Mouse (Mus musculus): ENCODE data around the gene Col6a6. TPM values are rescaled to one million over a fixed set of nuclear protein-coding genes. Genes with fewer than 3 reads are reported as not detected.
"Not testable (repeated sequence)": the region's sequence is repeated elsewhere in the genome, so short reads cannot be mapped to it uniquely, and the experiment has no call there.

Col6a6 gene
- 1 to 10 TPM; 4.5 to 4.6 TPM for total RNA-seq (2021)

DNA sequence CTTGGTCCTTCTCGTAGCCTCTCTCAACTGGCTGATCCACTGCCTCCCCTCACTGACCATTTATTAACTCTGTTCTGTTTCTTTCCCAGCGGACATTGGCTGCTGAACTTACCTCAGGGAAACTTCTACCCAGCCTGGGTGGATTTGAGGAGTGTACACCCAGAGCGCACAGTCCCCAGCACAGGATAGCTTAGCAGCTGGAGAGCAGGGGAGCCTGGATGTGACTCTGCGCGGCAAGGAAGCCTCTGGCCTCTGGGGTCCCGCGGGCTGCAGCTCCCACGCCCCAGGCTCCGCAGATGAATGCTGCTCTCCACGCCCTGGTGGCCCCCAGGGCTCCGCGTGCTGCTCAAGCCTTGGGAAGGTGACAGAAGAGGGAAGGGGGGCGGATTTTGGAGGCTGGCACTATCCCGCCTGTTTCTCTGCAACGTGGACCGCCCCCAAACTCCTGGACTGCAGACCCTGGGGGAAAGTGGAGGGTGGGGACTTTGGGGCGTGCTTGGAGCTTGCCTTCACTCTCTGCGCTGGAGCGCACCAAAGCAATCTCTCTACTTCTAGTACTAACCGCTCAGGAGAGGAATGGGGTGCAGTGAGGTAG, at the start of gene Col6a6:
Gene Col6a6, minus strand, starts transcription at position 370 of the 595 bp plus-strand sequence.
- DNase-seq (ENCODE audit: low spot score) = no peak
- intact Hi-C loops (cut with DNase I) = no loop called here

DNA sequence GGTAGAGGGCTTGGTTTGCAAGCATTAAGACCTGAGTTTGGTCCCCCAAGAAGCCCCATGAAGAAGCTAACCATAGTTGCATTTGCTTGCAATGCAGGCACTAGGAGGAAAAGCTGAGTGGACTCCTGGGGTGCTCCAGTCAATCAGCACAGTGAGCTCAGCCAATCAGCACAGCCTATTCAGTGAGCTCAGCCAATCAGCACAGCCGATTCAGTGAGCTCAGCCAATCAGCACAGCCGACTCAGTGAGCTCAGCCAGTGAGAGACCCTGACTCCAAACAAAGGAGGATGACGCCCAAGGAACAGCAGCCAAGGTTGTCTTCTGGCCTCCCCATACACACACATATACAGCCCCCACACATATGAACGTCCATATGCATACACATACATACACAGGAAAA, 48.2 kb upstream of the Col6a6 start:
- DNase-seq (ENCODE audit: low spot score) = no peak
- intact Hi-C loops (cut with DNase I) = no loop called here

DNA sequence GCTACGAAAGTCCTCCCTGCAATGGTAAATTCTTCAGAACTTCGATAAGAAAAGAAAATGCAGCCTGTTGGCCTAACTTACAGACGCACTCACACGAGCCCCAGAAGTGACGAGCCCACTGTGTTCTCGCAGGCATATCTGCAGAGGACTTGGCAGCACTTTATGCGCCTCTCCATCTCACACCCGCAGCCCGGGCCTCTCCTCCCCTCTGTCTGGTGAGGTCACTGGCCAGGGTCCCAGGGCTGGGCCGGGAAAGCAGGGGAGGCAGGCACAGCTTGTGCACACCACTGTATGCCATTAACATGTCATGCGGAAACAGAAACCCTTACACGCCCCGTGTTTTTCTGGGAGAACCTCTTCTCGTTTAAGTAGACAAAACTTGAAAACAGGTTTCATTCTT, 43.7 kb upstream of the Col6a6 start:
- intact Hi-C loops (cut with DNase I) = no loop called here

DNA sequence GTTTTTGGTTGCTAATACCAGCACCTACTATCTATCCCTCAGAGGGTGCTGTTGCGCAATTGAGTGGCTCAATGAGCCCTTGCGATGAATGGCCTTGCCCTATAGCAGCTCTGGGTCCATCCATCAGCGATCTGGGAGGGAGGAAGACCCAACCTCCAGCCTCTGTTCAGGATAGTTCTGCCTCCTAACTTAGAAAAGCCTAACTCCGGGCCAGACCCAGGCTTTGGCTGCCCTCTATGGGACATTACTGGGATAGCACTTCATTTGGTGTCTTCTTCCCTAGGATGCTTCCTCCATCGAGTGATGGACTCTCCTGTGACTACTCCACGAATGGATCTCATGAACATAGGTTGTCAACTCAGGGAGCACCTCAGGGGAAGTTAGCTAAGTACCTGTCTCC, 29.8 kb upstream of the Col6a6 start:
- DNase-seq (ENCODE audit: low spot score) = no peak
- intact Hi-C loops (cut with DNase I) = loop anchor here (1.0 to 10.0 kb wide), 3 partner anchors 129 to 363 kb away; no protein-coding TSS in a partner anchor

More for the DNA sequence above, 43.7 kb upstream of the Col6a6 start:
- DNase-seq (ENCODE audit: low spot score) = peak; percentile 23

DNA sequence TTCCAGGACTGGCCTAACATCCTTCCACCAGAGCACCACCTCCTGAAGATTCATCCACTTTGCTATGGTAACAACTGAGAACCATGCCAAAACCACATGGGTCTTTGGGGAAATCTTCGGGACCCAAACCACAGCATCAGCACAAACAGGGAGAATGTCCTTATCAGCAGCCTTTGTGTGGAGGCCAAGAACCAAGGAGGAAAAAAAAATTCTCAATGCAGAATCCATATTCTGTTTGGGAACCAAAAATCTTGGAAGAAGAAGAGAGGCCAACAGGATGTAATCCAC, 24.8 kb upstream of the Col6a6 start:
- DNase-seq (ENCODE audit: low spot score) = no peak
- intact Hi-C loops (cut with DNase I) = loop anchor here (10.0 kb wide), 1 partner anchor 358 kb away; no protein-coding TSS in a partner anchor

DNA sequence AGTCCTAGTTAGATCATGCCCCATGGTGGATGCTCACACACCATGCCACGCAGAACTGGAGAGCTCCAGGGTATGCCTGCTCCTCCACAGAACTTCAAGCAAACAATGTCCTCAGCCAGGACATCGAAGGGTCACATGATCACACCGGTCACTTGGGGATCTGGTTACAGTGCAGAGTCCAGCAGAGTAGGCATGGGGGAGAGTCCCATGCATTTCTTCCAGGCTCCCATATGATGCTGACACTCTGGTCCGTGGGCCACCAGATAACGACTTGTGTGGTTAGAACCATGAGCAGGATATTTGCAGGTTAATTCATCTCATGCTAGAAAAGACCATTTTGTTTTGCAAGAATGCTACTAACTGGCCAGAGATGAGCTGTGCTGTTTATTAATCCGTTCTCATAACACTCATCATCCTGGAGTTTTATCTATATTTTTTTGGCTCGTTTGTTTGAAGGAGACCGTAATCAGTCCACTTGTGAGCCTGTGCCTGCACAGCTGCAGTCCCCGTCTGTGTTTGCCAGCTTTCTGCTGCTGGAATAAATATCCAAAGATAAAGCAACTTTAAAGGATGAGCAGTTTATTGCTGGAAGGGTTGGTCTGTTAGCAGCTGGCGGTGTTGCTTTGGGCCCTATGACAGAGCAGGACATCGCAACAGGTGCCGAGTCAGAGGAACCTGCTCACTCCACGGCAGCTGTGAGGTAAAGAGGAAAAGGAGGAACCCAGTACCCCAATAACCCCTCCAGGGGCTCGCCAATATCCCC, 24.2 kb upstream of the Col6a6 start:
- intact Hi-C loops (cut with DNase I) = loop anchor here (10.0 kb wide), 1 partner anchor 357 kb away; no protein-coding TSS in a partner anchor

DNA sequence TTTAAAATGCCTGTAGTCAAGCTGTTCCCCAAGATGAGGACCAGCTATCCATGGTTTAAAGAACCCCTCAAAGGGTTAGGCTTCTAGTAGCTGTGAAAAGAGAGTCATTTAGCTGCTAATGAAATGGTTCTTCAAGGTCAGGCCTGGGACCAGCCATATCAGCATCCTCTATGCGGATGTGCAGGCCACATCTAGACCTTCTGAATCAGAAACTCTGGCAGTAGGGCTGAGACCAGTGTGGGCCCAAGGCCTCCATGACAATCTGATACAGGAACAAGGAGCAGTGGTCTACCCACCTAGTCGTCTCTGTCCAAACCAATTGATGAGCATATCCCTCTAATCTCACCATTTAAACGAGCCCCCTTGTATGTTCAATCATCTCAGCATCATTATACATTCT, 23.1 kb upstream of the Col6a6 start:
- intact Hi-C loops (cut with DNase I) = loop anchor here (10.0 kb wide), 1 partner anchor 356 kb away; no protein-coding TSS in a partner anchor
- no peak for DNase-seq (ENCODE audit: low spot score)

More for the DNA sequence above, 24.2 kb upstream of the Col6a6 start:
- no peak for DNase-seq (ENCODE audit: low spot score)

DNA sequence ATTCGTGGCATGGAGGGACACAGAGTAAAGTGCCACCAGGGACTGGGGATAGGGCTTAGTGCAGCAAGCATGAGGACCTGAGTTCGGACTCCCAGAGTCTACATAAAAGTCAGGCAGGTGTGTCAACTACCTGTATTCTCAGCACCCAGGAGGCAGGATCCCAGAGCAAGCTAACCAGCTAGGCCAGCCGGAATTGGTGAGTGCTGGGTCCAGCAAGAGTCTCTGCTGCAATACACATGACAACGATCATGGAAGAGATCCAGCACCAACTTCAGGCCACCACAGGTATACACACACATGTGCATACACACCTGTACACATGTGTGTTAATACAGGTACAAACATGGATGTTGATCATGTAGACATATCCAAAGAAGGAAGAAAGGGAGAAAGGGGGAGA, 20.4 kb upstream of the Col6a6 start:
- no peak for DNase-seq (ENCODE audit: low spot score)
- intact Hi-C loops (cut with DNase I) = no loop called here

DNA sequence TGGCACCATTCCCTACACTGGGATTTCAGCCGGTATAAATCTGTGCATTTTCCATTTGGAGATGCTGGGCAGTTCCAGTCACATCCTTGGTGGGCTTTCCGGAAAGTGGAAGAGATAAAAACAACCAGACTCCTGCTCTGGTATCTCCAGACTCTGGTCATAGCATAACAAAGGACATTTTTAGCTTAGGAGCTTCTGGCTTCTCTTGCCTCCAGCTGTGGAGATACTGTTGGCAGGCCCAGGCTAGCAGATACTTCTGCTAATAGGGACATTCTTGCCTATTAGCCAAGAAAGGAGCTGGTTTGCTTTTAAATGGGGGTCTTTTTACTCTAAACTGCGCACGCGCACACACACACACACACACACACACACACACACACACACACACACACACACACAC, 19.3 kb upstream of the Col6a6 start:
- DNase-seq (ENCODE audit: low spot score) = no peak

DNA sequence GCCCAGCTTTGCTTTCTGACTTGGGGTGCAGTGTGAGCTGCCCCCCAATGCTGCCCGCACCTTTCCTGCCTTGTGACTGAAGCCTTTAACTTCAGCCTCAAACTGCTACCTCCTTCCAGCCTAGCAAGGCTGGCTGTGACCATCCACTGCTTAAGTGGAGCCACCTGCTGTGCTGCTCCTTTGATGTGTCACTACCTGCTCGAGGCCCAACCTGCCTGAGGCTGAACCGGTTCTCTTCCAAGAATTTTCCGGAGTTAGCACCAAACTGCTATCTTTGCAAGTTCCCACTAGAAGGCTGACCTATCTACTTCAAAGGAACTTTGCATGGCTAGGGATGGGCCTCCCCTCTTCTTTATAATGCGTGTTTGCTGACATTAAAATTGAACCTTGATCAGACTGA, 13.4 kb upstream of the Col6a6 start:
- intact Hi-C loops (cut with DNase I); DNase-seq (ENCODE audit: low spot score): not testable (repeated sequence)

More for the DNA sequence above, 19.3 kb upstream of the Col6a6 start:
- intact Hi-C loops (cut with DNase I) = no loop called here

DNA sequence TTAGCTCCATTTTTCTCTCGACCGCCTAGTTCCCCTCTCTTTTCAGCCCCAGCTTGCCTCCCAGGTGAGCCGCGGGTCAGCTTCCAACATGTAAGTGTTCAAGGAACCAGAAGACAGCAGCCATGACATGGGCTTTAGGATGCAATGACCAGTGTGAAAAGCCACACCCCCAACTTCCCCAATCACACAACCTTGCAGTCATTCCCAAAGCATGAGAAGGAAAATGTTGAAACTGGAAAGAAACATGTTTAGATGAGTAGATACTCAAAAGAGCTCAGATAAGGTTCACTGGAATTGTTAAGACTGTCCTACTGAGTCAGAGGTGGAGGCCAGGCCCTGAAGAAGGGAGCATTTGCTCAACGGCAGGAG, 11.2 kb upstream of the Col6a6 start:
- DNase-seq (ENCODE audit: low spot score) = no peak
- intact Hi-C loops (cut with DNase I) = no loop called here

DNA sequence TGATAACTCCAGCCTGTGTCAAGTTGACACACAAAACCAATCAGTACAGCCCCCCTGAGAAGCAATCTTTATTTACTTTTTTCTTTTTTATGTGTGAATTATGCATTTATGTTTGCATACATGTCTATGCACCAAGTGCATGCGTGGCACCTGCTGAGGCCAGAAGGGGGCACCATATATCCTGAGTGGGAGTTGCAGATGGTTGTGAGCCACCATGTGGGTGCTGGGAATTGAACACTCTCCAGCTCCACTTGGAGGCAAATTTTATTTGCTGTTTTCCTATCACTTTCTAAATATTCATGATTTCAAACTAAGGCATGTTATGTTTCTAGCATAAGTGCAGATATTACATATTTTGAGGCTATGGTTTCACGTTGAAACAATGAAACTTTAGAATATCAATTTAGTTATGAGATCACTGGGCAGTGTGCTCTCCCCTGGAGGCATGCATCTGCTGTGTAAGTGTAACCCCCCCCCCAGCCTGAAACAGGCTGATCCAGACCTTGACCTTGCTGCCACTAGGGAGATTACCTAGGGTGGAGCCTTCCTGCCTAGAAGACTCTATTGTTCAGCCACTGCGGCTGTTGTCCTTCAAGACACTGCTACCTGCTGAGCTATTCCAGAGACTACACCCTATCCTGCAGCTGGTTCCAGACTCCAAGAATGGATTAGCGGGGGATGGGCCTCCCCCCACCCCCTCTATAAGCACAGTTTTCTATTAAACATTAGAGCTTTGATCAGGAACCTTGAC, 10.6 kb upstream of the Col6a6 start:
- DNase-seq (ENCODE audit: low spot score) = no peak

DNA sequence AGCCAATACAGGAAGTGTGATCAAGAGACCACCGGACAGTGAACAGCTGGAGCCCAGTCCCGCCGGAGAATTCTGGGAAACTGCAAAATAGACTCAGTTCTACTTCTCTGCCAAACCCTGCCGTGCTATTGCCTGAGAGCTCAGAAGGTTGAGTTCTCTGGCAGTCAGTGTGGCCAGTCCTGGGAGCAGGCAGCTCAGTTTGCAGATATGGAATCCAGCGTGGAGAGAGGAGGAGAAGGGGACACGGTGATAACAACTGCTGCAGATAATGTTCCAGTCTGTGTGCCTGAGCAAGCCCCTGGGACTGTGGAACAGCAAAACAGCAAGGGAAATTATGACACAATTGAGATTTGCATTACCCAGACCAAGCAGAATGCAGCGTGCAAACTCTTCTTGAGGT, 7.6 kb upstream of the Col6a6 start:
- DNase-seq (ENCODE audit: low spot score) = peak; percentile 40
- intact Hi-C loops (cut with DNase I) = no loop called here

More for the DNA sequence above, 10.6 kb upstream of the Col6a6 start:
- intact Hi-C loops (cut with DNase I) = no loop called here

DNA sequence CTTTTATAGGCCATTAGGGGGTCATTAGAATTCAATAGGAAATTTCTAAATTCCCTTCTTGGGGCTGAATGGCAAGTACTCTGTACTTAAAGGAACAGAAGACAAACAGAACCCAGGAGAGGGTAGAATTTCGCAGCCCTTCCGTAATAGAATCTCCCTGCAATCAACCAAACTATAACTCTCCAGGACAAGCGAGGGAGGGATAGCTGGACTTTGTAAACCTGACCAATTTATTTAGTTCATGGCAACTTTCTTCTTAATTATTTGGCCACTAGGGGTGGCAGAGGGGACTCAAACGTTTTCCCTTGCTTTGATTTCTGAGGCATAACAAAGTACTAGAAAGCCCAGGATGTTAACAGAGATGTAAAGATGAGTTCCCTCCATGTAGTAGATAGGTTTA, 6.8 kb upstream of the Col6a6 start:
- no peak for DNase-seq (ENCODE audit: low spot score)
- intact Hi-C loops (cut with DNase I) = no loop called here

DNA sequence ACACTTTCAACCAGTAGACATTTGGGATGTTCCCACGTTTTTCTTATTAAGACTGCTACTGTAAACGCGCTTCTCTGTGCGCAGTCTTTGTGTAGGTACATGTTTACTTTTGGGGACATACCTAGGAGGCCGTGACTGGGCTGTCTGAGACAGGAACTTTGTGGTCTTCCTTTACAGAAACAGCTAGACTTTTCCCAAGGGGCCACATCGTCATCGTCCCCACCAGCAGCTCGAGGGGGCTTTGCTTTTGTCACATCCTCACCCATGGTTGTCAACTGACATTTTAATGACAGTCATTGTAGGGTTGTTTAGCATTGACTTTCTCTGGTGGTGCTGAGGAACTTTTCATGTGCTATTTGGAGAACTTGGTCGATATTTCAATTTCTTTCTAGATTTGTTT, 3.3 kb upstream of the Col6a6 start:
- intact Hi-C loops (cut with DNase I) = no loop called here
- DNase-seq (ENCODE audit: low spot score) = no peak

DNA sequence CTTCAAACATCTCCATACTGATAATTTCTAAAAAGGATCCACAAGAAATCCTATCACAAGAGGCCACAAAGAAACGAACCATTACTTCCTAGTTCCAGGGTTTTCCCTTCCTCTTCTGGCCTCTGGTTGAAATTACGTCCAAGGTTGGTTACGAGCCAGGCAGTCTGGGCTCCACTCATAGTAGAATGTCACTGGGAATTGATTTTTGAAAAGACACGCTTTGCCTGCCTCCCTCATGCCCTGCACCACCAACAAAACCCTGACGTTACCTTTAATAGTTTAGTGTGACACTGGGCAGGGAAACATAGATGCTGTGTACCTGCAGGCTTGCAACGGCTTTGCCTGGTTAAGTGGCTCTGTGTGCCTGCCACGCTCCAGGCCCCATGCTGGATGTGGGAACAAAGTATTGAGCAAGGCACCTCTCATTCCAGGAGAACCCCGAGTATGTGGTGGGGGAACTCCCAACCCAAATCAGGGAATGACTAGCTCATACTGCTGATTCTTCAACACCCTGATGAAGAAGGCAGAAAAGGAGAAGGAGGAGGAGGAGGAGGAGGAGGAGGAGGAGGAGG, 798 bp downstream of the Col6a6 start:
- DNase-seq (ENCODE audit: low spot score) = peak; percentile 12
- intact Hi-C loops (cut with DNase I) = no loop called here

DNA sequence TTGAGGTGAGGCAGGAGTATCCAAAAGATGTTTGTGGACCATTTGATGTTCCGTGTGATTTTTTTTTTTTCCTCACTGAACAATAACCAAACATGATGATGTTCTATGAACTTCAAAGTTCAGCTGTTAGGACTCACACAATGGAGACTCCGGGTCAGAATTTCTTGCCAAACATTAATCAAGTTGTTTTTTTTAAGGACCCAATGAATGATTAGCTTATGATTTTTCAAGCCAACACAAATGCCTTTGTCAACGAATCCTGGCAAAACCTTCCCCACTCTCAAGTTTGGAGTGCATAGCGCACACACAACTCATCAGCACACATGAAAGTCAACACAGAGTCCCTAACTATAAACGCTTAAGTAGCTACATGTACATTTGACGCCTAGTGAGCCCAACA, 7.2 kb downstream of the Col6a6 start:
- intact Hi-C loops (cut with DNase I) = no loop called here
- no peak for DNase-seq (ENCODE audit: low spot score)

DNA sequence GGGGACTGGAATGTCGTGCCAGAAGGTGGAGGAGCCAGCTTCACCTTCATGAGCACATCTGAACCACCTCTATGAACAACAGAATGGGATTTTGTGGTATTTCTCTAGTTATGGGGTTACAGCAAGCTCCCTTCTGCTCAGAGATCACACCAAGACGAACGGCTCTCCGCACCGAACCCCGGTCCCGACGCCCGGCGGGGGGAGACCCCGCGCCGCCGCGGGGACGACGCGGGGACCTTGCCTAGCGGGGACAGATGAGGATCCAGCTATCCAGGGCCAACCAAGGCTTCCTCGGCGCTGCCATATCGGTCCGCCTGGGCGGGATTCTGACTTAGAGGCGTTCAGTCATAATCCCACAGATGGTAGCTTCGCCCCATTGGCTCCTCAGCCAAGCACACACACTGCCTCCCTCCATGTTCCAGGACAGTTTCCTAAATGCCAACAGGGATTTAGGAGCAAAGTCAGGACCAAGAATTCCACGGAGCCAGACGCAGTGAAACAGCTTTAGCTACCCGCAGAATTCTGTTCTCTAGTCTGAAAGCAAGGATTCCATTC, 8.7 kb downstream of the Col6a6 start:
- intact Hi-C loops (cut with DNase I) = no loop called here
- DNase-seq (ENCODE audit: low spot score) = no peak

DNA sequence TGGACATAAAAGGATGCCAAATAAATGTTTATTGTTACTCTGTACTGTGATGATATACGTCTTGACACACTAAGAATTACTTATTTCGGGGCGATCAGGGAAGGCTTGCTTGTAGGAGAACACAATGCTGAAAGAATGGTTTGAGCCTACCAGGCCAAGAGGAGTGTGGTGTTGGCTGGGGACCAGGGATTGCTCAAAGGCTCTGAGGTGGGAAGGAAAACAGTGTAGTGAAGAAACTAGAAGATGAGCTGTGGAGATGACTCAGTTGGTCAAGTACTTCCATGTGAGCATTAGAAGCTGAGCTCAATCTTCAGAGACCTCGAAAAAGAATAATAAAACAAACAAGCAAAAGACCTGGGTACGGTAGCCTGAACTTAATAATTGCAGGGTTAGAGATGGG, 13.5 kb downstream of the Col6a6 start:
- intact Hi-C loops (cut with DNase I) = no loop called here
- DNase-seq (ENCODE audit: low spot score) = peak; percentile 8

DNA sequence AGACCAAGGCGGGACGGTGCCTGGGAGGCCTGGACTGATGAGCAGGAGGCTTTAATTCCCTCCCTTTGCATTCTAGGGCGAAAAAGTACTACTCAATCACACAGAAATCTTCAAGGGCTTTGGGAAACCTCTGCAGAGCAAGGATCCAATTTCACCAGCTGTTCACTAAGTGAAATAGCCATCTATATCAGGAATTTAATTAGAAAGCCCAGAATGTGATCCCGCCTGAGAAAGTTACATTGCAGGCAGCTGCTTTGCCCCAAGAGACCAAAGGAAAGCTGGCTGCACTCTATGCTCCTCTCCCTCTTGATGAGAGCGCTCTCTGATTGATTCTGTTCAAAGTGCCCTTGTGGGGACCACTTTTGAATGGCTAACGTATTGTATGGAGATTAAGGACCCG, 16.5 kb downstream of the Col6a6 start:
- intact Hi-C loops (cut with DNase I) = no loop called here
- no peak for DNase-seq (ENCODE audit: low spot score)
